In the genomic region with DNA sequence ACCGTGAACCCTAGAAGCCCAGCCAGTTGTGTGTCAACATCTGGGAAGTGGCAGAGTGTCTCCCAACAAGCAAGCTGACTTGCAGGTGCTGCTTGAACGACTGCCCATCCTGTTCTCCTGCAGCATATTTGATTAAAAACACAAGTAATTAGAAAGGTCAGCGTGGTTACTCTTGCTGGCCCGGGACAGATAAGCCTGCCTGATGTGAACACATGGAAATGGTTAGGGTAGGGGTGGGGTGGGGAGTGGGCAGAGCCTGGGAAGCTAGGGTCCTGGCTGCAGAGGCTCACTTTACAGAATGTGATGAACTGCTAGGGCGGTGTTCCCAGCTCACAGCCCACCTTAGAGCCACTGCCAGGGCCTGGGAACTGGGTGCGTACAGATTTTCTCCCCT, we compare ENCODE assay signal across 13 mouse cellular contexts. TPM values are rescaled to one million over a fixed set of nuclear protein-coding genes. Genes with fewer than 3 reads are reported as not detected.
DNase-seq lines count a peak whose midpoint lies in the region; ATAC-seq and TF ChIP-seq lines count a peak whose summit lies in the region.
"Had no signal": no experiment of that assay in that cellular context is flagged by ENCODE, and none has a peak within 500 bp of the region (broad histone marks: within the 10 kb centered on the region; RNA-seq: fewer than 3 reads in every experiment).

No protein-coding gene starts in this region.

- TF ChIP-seq POLR2A in bone marrow macrophage, adult 2 months (IDR thresholded peaks at IDR 0.05; ENCODE audit: borderline replicate concordance, low read depth, low read length): no peak

- H3K27ac ChIP-seq in heart, embryonic 12.5 days (ENCODE audit: poor library complexity, severe bottlenecking): peak overlapping the region; percentile 37
- H3K27ac ChIP-seq in liver, embryonic 13.5 days: no peak overlapping the region
- H3K27ac ChIP-seq in liver, embryonic 11.5 days (ENCODE audit: low read depth, low read length): no peak overlapping the region
- H3K27ac ChIP-seq in bone marrow macrophage, adult 2 months (ENCODE audit: insufficient read depth, low read depth, low read length): peak overlapping the region; percentile 99
- H3K27ac ChIP-seq in embryonic facial prominence, embryonic 13.5 days: peak overlapping the region; percentile 4; the same call in 1 of the 2 replicates
- H3K27ac ChIP-seq: hindbrain, embryonic 13.5 days; liver, embryonic 14.5 days had no signal

- no peak overlapping the region for H3K9ac ChIP-seq in heart, embryonic 12.5 days
- no peak overlapping the region for H3K9ac ChIP-seq in liver, embryonic 13.5 days
- no peak overlapping the region for H3K9ac ChIP-seq in liver, embryonic 11.5 days (ENCODE audit: low read depth, low read length)
- no peak overlapping the region for H3K9ac ChIP-seq in embryonic facial prominence, embryonic 13.5 days
- H3K9ac ChIP-seq: hindbrain, embryonic 13.5 days; liver, embryonic 14.5 days had no signal

- H3K4me1 ChIP-seq in heart, embryonic 12.5 days (replicated peaks): peaks cover 13% of the 10 kb centered on the region
- peaks cover 26% of the 10 kb centered on the region for H3K4me1 ChIP-seq in liver, embryonic 13.5 days (replicated peaks)
- H3K4me1 ChIP-seq in liver, embryonic 11.5 days (replicated peaks; ENCODE audit: control insufficient read depth, insufficient read depth, low read length): 0 out of 2 replicates have a peak, but pooled peaks cover 3% of the 10 kb centered on the region
- peaks cover 74% of the 10 kb centered on the region for H3K4me1 ChIP-seq in bone marrow macrophage, adult 2 months (ENCODE audit: control insufficient read depth, insufficient read depth, low read length)
- H3K4me1 ChIP-seq in embryonic facial prominence, embryonic 13.5 days: peaks cover 20% of the 10 kb centered on the region

- H3K4me3 ChIP-seq in heart, embryonic 12.5 days: no peak overlapping the region
- no peak overlapping the region for H3K4me3 ChIP-seq in liver, embryonic 13.5 days (replicated peaks)
- no peak overlapping the region for H3K4me3 ChIP-seq in liver, embryonic 11.5 days (ENCODE audit: low read depth, low read length)
- H3K4me3 ChIP-seq in bone marrow macrophage, adult 2 months (ENCODE audit: insufficient read depth, low read length): no peak overlapping the region
- H3K4me3 ChIP-seq in embryonic facial prominence, embryonic 13.5 days: no peak overlapping the region
- H3K4me3 ChIP-seq: erythroblast, embryonic 14.5 days; hindbrain, embryonic 13.5 days had no signal

- 37% methylated on average over 6 of the region's 6 CpGs for WGBS in heart, embryonic 12.5 days
- WGBS in liver, embryonic 13.5 days (ENCODE audit: insufficient replicate concordance): 31% methylated on average over 6 of the region's 6 CpGs
- 24% methylated on average over 6 of the region's 6 CpGs for WGBS in liver, embryonic 11.5 days
- WGBS in embryonic facial prominence, embryonic 13.5 days: 19% methylated on average over 6 of the region's 6 CpGs

- intact Hi-C loops in heart, postnatal 36 days (cut with DNase I): no loop called here

- H3K27me3 ChIP-seq in heart, embryonic 12.5 days (replicated peaks): no peaks in the 10 kb centered on the region
- H3K27me3 ChIP-seq in liver, embryonic 13.5 days: no peaks in the 10 kb centered on the region
- no peaks in the 10 kb centered on the region for H3K27me3 ChIP-seq in liver, embryonic 11.5 days (replicated peaks; ENCODE audit: control insufficient read depth, insufficient read depth, low read length)
- no peaks in the 10 kb centered on the region for H3K27me3 ChIP-seq in embryonic facial prominence, embryonic 13.5 days
- H3K27me3 ChIP-seq: hindbrain, embryonic 13.5 days had no signal

- H3K4me2 ChIP-seq in heart, embryonic 12.5 days: no peak overlapping the region
- no peak overlapping the region for H3K4me2 ChIP-seq in liver, embryonic 13.5 days
- no peak overlapping the region for H3K4me2 ChIP-seq in liver, embryonic 11.5 days
- no peak overlapping the region for H3K4me2 ChIP-seq in embryonic facial prominence, embryonic 13.5 days
- H3K4me2 ChIP-seq: hindbrain, embryonic 13.5 days had no signal

- ATAC-seq in heart, embryonic 12.5 days (ENCODE audit: insufficient number of reproducible peaks, low FRiP score): no peak; the same call in 1 of the 2 replicates
- ATAC-seq in liver, embryonic 13.5 days (ENCODE audit: low read depth): 0 out of 2 replicates have a peak, but pooled peaks have one; percentile 7
- no peak for ATAC-seq in liver, embryonic 11.5 days (replicated peaks; ENCODE audit: low FRiP score)
- no peak for ATAC-seq in embryonic facial prominence, embryonic 13.5 days (ENCODE audit: insufficient number of reproducible peaks, insufficient read depth, low FRiP score, low TSS enrichment, low read depth)

- no peaks in the 10 kb centered on the region for H3K36me3 ChIP-seq in heart, embryonic 12.5 days
- no peaks in the 10 kb centered on the region for H3K36me3 ChIP-seq in liver, embryonic 13.5 days
- no peaks in the 10 kb centered on the region for H3K36me3 ChIP-seq in liver, embryonic 11.5 days (ENCODE audit: control insufficient read depth, insufficient read depth, low read length)
- no peaks in the 10 kb centered on the region for H3K36me3 ChIP-seq in embryonic facial prominence, embryonic 13.5 days
- H3K36me3 ChIP-seq: hindbrain, embryonic 13.5 days had no signal

- no peak for DNase-seq in heart, postnatal 36 days
- DNase-seq in liver, embryonic 13.5 days: no peak
- DNase-seq in liver, embryonic 11.5 days (ENCODE audit: low spot score): no peak
- DNase-seq in adrenal gland, postnatal 14 days: no peak
- no peak for DNase-seq in cerebellum, postnatal 36 days
- DNase-seq: cerebellum, postnatal 10 days; layer of hippocampus, adult 9-11 months had no signal

- no peak for TF ChIP-seq CTCF in bone marrow macrophage, adult 2 months (IDR thresholded peaks at IDR 0.05; ENCODE audit: low read depth, low read length)

- H3K9me3 ChIP-seq in heart, embryonic 12.5 days (replicated peaks): no peaks in the 10 kb centered on the region
- no peaks in the 10 kb centered on the region for H3K9me3 ChIP-seq in liver, embryonic 13.5 days (replicated peaks)
- no peaks in the 10 kb centered on the region for H3K9me3 ChIP-seq in liver, embryonic 11.5 days (ENCODE audit: control insufficient read depth, low read length)
- no peaks in the 10 kb centered on the region for H3K9me3 ChIP-seq in embryonic facial prominence, embryonic 13.5 days
- H3K9me3 ChIP-seq: hindbrain, embryonic 13.5 days had no signal

RNA-seq across cellular contexts. Expression of gene Gm17455, which starts 26.0 kb away (rescaled TPM):
- polyA plus RNA-seq in heart, embryonic 12.5 days (2016; fragmentation: Nextera tagmentation; extraction: Ambion mirVana): 0.20 and 0.31 TPM in 2 replicates
- total RNA-seq in heart, postnatal 36 days (2021): not detected
- not detected in 2 replicates for polyA plus RNA-seq in liver, embryonic 13.5 days (2015; fragmentation: Nextera tagmentation; extraction: Ambion mirVana)
- 0.44 TPM in 2 replicates for polyA plus RNA-seq in liver, embryonic 11.5 days (2014; fragmentation: Nextera tagmentation; extraction: Ambion mirVana)
- polyA plus RNA-seq in bone marrow macrophage, adult 2 months (2012; ENCODE audit: insufficient read depth, insufficient read length, missing spikeins): not detected in 2 replicates
- polyA plus RNA-seq in embryonic facial prominence, embryonic 13.5 days (2015; fragmentation: Nextera tagmentation; extraction: Ambion mirVana): 1.9 and 2.0 TPM in 2 replicates
- total RNA-seq in adrenal gland, postnatal 14 days (2021): not detected in 2 replicates
- polyA plus RNA-seq: erythroblast, embryonic 14.5 days; liver, embryonic 14.5 days had no signal

RNA-seq across cellular contexts. Expression of gene Vsir, which starts 26.9 kb away (rescaled TPM):
- 1.8 TPM in 2 replicates for polyA plus RNA-seq in heart, embryonic 12.5 days (2016; fragmentation: Nextera tagmentation; extraction: Ambion mirVana)
- 10 to 100 TPM; 17.6 to 27.0 TPM for total RNA-seq in heart, postnatal 36 days (2021)
- polyA plus RNA-seq in liver, embryonic 13.5 days (2015; fragmentation: Nextera tagmentation; extraction: Ambion mirVana): 3.7 and 4.9 TPM in 2 replicates
- polyA plus RNA-seq in liver, embryonic 11.5 days (2014; fragmentation: Nextera tagmentation; extraction: Ambion mirVana): 5.4 and 6.3 TPM in 2 replicates
- 536 and 666 TPM in 2 replicates for polyA plus RNA-seq in bone marrow macrophage, adult 2 months (2012; ENCODE audit: insufficient read depth, insufficient read length, missing spikeins)
- polyA plus RNA-seq in embryonic facial prominence, embryonic 13.5 days (2015; fragmentation: Nextera tagmentation; extraction: Ambion mirVana): 1.5 and 1.9 TPM in 2 replicates
- total RNA-seq in adrenal gland, postnatal 14 days (2021): 12.8 and 22.1 TPM in 2 replicates

Comparison
In these comparisons a context has a peak if more than half of its experiments do, and no peak if none do; other contexts are left out.
1. H3K27ac ChIP-seq: peak in heart, embryonic 12.5 days (single experiment), bone marrow macrophage, adult 2 months (single experiment) and embryonic facial prominence, embryonic 13.5 days (single experiment); none in liver, embryonic 13.5 days (single experiment) and liver, embryonic 11.5 days (single experiment).
2. RNA of gene Vsir, which starts 26.9 kb away (polyA plus RNA-seq): 536 to 666 TPM in bone marrow macrophage, adult 2 months; 5.4 to 6.3 TPM in liver, embryonic 11.5 days, 3.7 to 4.9 TPM in liver, embryonic 13.5 days, 1.5 to 1.9 TPM in embryonic facial prominence, embryonic 13.5 days and 1.8 TPM in heart, embryonic 12.5 days; every median in the first group is over 10 times any median in the second.